8 mouse cellular contexts compared by ENCODE assay signal in the genomic region with DNA sequence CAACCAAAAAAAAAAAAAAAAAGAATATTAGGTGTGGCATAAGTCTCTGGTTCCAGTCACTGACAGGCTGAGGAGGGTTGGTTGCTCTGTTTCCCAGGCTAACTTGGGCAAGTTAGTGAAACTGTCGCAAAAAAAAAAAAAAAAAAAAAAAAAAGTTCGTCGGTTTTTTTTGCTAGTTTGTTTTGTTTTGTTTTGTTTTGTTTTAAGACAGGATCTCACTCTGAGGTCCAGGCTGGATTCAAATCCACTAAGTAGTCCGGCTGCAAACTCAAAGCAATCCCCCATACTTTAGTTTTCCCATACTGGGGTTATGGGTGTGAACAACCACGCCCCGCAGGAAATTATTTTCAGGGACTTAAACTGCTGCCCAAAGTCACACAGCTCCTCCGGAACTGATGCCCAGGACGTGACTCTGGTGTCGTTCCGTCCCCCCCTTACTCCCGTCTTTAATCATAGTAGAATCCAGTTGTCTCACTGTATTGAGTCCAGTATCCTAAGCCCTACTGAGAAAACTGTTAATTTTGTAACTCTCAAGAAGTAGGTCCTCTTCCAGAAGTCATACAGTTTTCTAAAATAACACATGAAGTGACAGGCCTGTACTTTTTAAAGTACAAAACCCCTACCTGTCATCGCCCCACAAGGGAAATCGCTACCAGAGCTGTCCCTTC. TPM values are rescaled to one million over a fixed set of nuclear protein-coding genes. Genes with fewer than 3 reads are reported as not detected.
A peak's percentile ranks its signal among the peaks of the same experiment; 100 is the strongest.
DNase-seq lines count a peak whose midpoint lies in the region; ATAC-seq and TF ChIP-seq lines count a peak whose summit lies in the region.

No protein-coding gene starts in this region.

- peaks cover 16% of the 10 kb centered on the region for H3K4me1 ChIP-seq in forebrain, embryonic 11.5 days (replicated peaks; ENCODE audit: control insufficient read depth, insufficient read depth, low read length)

- 8% methylated on average over 13 of the region's 13 CpGs for WGBS in forebrain, embryonic 11.5 days

- peaks cover 33% of the 10 kb centered on the region for H3K79me2 ChIP-seq in C2C12 (ENCODE audit: control insufficient read depth, insufficient read depth)

- H3K36me3 ChIP-seq in C2C12 (ENCODE audit: control insufficient read depth, insufficient read depth): peaks cover 23% of the 10 kb centered on the region
- H3K36me3 ChIP-seq in forebrain, embryonic 11.5 days (ENCODE audit: control insufficient read depth, insufficient read depth, low read length): no peaks in the 10 kb centered on the region

- H3K4me2 ChIP-seq in forebrain, embryonic 11.5 days (ENCODE audit: low read depth, low read length, severe bottlenecking): peak overlapping the region; percentile 68

- no peak for TF ChIP-seq CTCF in C2C12 (IDR thresholded peaks at IDR 0.05; ENCODE audit: control insufficient read depth, insufficient read depth, insufficient read length)

- H3K27ac ChIP-seq in forebrain, embryonic 11.5 days (ENCODE audit: low read depth, low read length): no peak overlapping the region

- no peaks in the 10 kb centered on the region for H3K27me3 ChIP-seq in C2C12 (ENCODE audit: control insufficient read depth, insufficient read depth, insufficient read length)
- no peaks in the 10 kb centered on the region for H3K27me3 ChIP-seq in forebrain, embryonic 11.5 days (ENCODE audit: control insufficient read depth, insufficient read depth, low read length)

- peak overlapping the region; percentile 29 for H3K9ac ChIP-seq in forebrain, embryonic 11.5 days (ENCODE audit: low read length)

- H3K9me3 ChIP-seq in forebrain, embryonic 11.5 days (ENCODE audit: control insufficient read depth, low read length): no peaks in the 10 kb centered on the region

- ATAC-seq in forebrain, embryonic 11.5 days (replicated peaks; ENCODE audit: low FRiP score): peak; percentile 0; the same call in 1 of the 2 replicates

- peak overlapping the region; percentile 68 for H3K4me3 ChIP-seq in C2C12 (ENCODE audit: insufficient read depth, poor library complexity, severe bottlenecking)
- H3K4me3 ChIP-seq in forebrain, embryonic 11.5 days (ENCODE audit: low read depth, low read length): peak overlapping the region; percentile 77

- no peak overlapping the region for H3ac ChIP-seq in C2C12 (ENCODE audit: control insufficient read depth, insufficient read length, low read depth)

- H3K79me3 ChIP-seq in C2C12 (ENCODE audit: low read depth): peaks cover 23% of the 10 kb centered on the region

- peak; percentile 63 for DNase-seq in adrenal gland, postnatal 14 days
- no peak for DNase-seq in adrenal gland, adult 2 months
- no peak for DNase-seq in forebrain, embryonic 11.5 days (ENCODE audit: low spot score)
- DNase-seq in kidney, postnatal 10 days: peak; percentile 57
- DNase-seq in lung, postnatal 36 days: peak; percentile 68
- no peak for DNase-seq in yolk sac, embryonic 10.5 days (ENCODE audit: low spot score)
- no peak for DNase-seq in frontal cortex, adult 2 months (ENCODE audit: extremely low spot score in 1 of 2, low spot score in 1 of 2)

TF ChIP-seq in C2C12, 6 proteins besides CTCF, POLR2A, EP300 and RAD21:
- TF ChIP-seq USF1 (IDR thresholded peaks at IDR 0.05; ENCODE audit: low read depth): no peak
- TF ChIP-seq CEBPB (IDR thresholded peaks at IDR 0.05; ENCODE audit: low read depth): no peak

RNA-seq across cellular contexts. Expression of a gene that starts 0.5 kb away (rescaled TPM):
- total RNA-seq in adrenal gland, postnatal 14 days (2021): 24.5 and 26.3 TPM in 2 replicates
- total RNA-seq in adrenal gland, adult 2 months (2021): 10 to 100 TPM; 17.9 to 25.6 TPM
- polyA plus RNA-seq in adrenal gland, adult 2 months (2012; rRNA removed): 57.7 and 60.5 TPM in 2 replicates
- polyA plus RNA-seq in C2C12 (2012; fragmentation: generic; extraction: Trizol): 87.3 TPM
- polyA plus RNA-seq in forebrain, embryonic 11.5 days (2014; fragmentation: Nextera tagmentation; extraction: Ambion mirVana): 16.3 and 18.2 TPM in 2 replicates
- 14.0 and 16.9 TPM in 2 replicates for polyA plus RNA-seq in frontal cortex, adult 2 months (2012; rRNA removed)

RNA-seq across cellular contexts. Expression of a gene that starts 12.7 kb away (rescaled TPM):
- total RNA-seq in adrenal gland, postnatal 14 days (2021): 12.9 and 15.7 TPM in 2 replicates
- 10 to 100 TPM; 11.6 to 21.0 TPM for total RNA-seq in adrenal gland, adult 2 months (2021)
- polyA plus RNA-seq in adrenal gland, adult 2 months (2012; rRNA removed): 20.0 and 20.9 TPM in 2 replicates
- polyA plus RNA-seq in C2C12 (2012; fragmentation: generic; extraction: Trizol): 12.5 TPM
- polyA plus RNA-seq in forebrain, embryonic 11.5 days (2014; fragmentation: Nextera tagmentation; extraction: Ambion mirVana): 23.0 and 23.4 TPM in 2 replicates
- 3.8 and 5.0 TPM in 2 replicates for polyA plus RNA-seq in frontal cortex, adult 2 months (2012; rRNA removed)

RNA-seq across cellular contexts. Expression of a gene that starts 12.9 kb away (rescaled TPM):
- 2.7 and 3.5 TPM in 2 replicates for total RNA-seq in adrenal gland, postnatal 14 days (2021)
- total RNA-seq in adrenal gland, adult 2 months (2021): 1 to 10 TPM; 1.4 to 4.0 TPM
- 2.0 and 2.2 TPM in 2 replicates for polyA plus RNA-seq in adrenal gland, adult 2 months (2012; rRNA removed)
- 5.3 TPM for polyA plus RNA-seq in C2C12 (2012; fragmentation: generic; extraction: Trizol)
- 1.2 and 1.3 TPM in 2 replicates for polyA plus RNA-seq in forebrain, embryonic 11.5 days (2014; fragmentation: Nextera tagmentation; extraction: Ambion mirVana)
- polyA plus RNA-seq in frontal cortex, adult 2 months (2012; rRNA removed): 0.29 and 0.46 TPM in 2 replicates

RNA-seq across cellular contexts. Expression of a gene that starts 36.8 kb away (rescaled TPM):
- total RNA-seq in adrenal gland, postnatal 14 days (2021): 0.44 and 0.64 TPM in 2 replicates
- under 1 TPM; 0.21 to 0.29 TPM for total RNA-seq in adrenal gland, adult 2 months (2021)
- polyA plus RNA-seq in adrenal gland, adult 2 months (2012; rRNA removed): 0.82 and 1.1 TPM in 2 replicates
- 0.70 TPM for polyA plus RNA-seq in C2C12 (2012; fragmentation: generic; extraction: Trizol)
- 0.52 and 0.93 TPM in 2 replicates for polyA plus RNA-seq in forebrain, embryonic 11.5 days (2014; fragmentation: Nextera tagmentation; extraction: Ambion mirVana)
- polyA plus RNA-seq in frontal cortex, adult 2 months (2012; rRNA removed): 0.44 and 0.66 TPM in 2 replicates

RNA-seq across cellular contexts. Expression of a gene that starts 38.5 kb away (rescaled TPM):
- total RNA-seq in adrenal gland, postnatal 14 days (2021): 72.6 and 76.9 TPM in 2 replicates
- total RNA-seq in adrenal gland, adult 2 months (2021): 10 to 100 TPM; 48.4 to 51.1 TPM
- 70.2 and 86.2 TPM in 2 replicates for polyA plus RNA-seq in adrenal gland, adult 2 months (2012; rRNA removed)
- 78.4 TPM for polyA plus RNA-seq in C2C12 (2012; fragmentation: generic; extraction: Trizol)
- polyA plus RNA-seq in forebrain, embryonic 11.5 days (2014; fragmentation: Nextera tagmentation; extraction: Ambion mirVana): 34.4 and 38.0 TPM in 2 replicates
- polyA plus RNA-seq in frontal cortex, adult 2 months (2012; rRNA removed): 21.4 and 23.6 TPM in 2 replicates

Comparison
In these comparisons a context has a peak if more than half of its experiments do, and no peak if none do; other contexts are left out.
1. DNase-seq: peak in adrenal gland, postnatal 14 days (single experiment), kidney, postnatal 10 days (single experiment) and lung, postnatal 36 days (single experiment); none in adrenal gland, adult 2 months (single experiment), forebrain, embryonic 11.5 days (single experiment), yolk sac, embryonic 10.5 days (single experiment) and frontal cortex, adult 2 months (0 of 2).